Mouse (Mus musculus) thymus, postnatal 0 days (tissue): Measurements from ENCODE around the gene Rbfox1. TPM values are rescaled to one million over a fixed set of nuclear protein-coding genes. Genes with fewer than 3 reads are reported as not detected.
A peak's percentile ranks its signal among the peaks of the same experiment; 100 is the strongest.

Experiments used
- DNase-seq: peaks from one replicate; pipeline ENCODE4 v3.0.0-alpha.2; 2015; ENCODE audit warnings: low spot score
- polyA plus RNA-seq: library from polyadenylated mRNA; unstranded; fragments of >200 nt; fragmentation: Nextera tagmentation; extraction: Ambion mirVana; gene quantifications from 2 replicates; pipeline ENCODE4 v1.2.1, GENCODE M21; 2015

The Rbfox1 gene
- polyA plus RNA-seq, 1 experiment from 2014 or later: 3.2 TPM

GRCm38 (mm10) chr16:7206116-7206900, 1321.2 kb downstream of the Rbfox1 start:
- DNase-seq: no peak

- DNase-seq: no peak
Measured at GRCm38 (mm10) chr16:7207599-7207998, 1322.4 kb downstream of the Rbfox1 start.

- DNase-seq: no peak
Measured at GRCm38 (mm10) chr16:7212756-7213155, 1327.6 kb downstream of the Rbfox1 start.

GRCm38 (mm10) chr16:7223265-7223664, 1338.1 kb downstream of the Rbfox1 start:
- no peak for DNase-seq

GRCm38 (mm10) chr16:7226000-7226399, 1340.8 kb downstream of the Rbfox1 start:
- no peak for DNase-seq

- no peak for DNase-seq
Measured at GRCm38 (mm10) chr16:7228246-7228645, 1343.1 kb downstream of the Rbfox1 start.

- no peak for DNase-seq
Measured at GRCm38 (mm10) chr16:7229232-7229631, 1344.1 kb downstream of the Rbfox1 start.

GRCm38 (mm10) chr16:7241627-7242026, 1356.5 kb downstream of the Rbfox1 start:
- DNase-seq: no peak

GRCm38 (mm10) chr16:7242501-7242900, 1357.3 kb downstream of the Rbfox1 start:
- no peak for DNase-seq

- no peak for DNase-seq
Measured at GRCm38 (mm10) chr16:7244382-7244781, 1359.2 kb downstream of the Rbfox1 start.

GRCm38 (mm10) chr16:7251696-7252095, 1366.5 kb downstream of the Rbfox1 start:
- no peak for DNase-seq

- DNase-seq: no peak
Measured at GRCm38 (mm10) chr16:7257366-7257765, 1372.2 kb downstream of the Rbfox1 start.

- no peak for DNase-seq
Measured at GRCm38 (mm10) chr16:7263261-7263660, 1378.1 kb downstream of the Rbfox1 start.

- no peak for DNase-seq
Measured at GRCm38 (mm10) chr16:7265715-7266114, 1380.6 kb downstream of the Rbfox1 start.

GRCm38 (mm10) chr16:7275501-7275900, 1390.3 kb downstream of the Rbfox1 start:
- no peak for DNase-seq

GRCm38 (mm10) chr16:7275901-7276300, 1390.7 kb downstream of the Rbfox1 start:
- DNase-seq: no peak

- DNase-seq: no peak
Measured at GRCm38 (mm10) chr16:7279544-7279943, 1394.4 kb downstream of the Rbfox1 start.

- DNase-seq: no peak
Measured at GRCm38 (mm10) chr16:7282257-7282656, 1397.1 kb downstream of the Rbfox1 start.

GRCm38 (mm10) chr16:7292985-7293805, 1408.0 kb downstream of the Rbfox1 start:
- DNase-seq: no peak

- peak; percentile 1 for DNase-seq
Measured at GRCm38 (mm10) chr16:7302416-7302815, 1417.3 kb downstream of the Rbfox1 start.

GRCm38 (mm10) chr16:7329196-7329595, 1444.0 kb downstream of the Rbfox1 start:
- no peak for DNase-seq

- DNase-seq: no peak
Measured at GRCm38 (mm10) chr16:7341186-7341585, 1456.0 kb downstream of the Rbfox1 start.
